Mouse (Mus musculus): ENCODE measurements around the gene Golga5.

DNA sequence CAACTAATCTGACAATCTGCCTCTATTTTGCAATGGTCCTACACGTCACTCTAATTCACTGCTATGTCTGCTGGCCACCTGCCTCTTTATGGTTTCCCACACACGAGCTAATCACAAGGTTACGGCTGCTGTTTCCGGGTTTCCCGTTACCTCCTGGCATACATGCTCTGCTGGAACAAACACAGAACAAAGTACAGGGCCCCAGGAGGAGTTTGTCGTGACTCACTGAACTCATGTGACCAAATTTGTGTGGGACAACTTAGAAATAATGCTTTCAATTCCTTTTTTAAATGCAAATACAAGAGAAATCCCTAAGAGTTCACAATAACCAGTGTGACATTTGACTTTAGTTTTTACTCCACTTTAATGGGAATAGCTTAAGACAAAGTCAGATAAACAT lies 15.4 kb upstream of the Golga5 start:
- TF ChIP-seq CTCF (IDR thresholded peaks at IDR 0.05; ENCODE audit: insufficient read depth, low read depth, low read length) = no peak
- TF ChIP-seq POLR2A (IDR thresholded peaks at IDR 0.05; ENCODE audit: insufficient read depth, low read depth, low read length) = no peak

Measured in olfactory bulb, adult 2 months (tissue).